Mouse (Mus musculus) neural tube, embryonic 11.5 days (tissue): Measurements from ENCODE around the gene Eif2b2. TPM values are rescaled to one million over a fixed set of nuclear protein-coding genes. Genes with fewer than 3 reads are reported as not detected.
A peak's percentile ranks its signal among the peaks of the same experiment; 100 is the strongest.

Experiments used
- ATAC-seq: fragments of 200-750 bp; cut with Nextera tagmentation; 2 replicates; pipeline ENCODE4 v1.8.0; 2017; ENCODE audit warnings: moderate number of reproducible peaks, mild to moderate bottlenecking, moderate TSS enrichment, moderate library complexity; ENCODE audit not compliant: insufficient read depth, low FRiP score, low TSS enrichment
- DNase-seq: peaks from one replicate; pipeline ENCODE4 v3.0.0-alpha.2; 2015; ENCODE audit warnings: low spot score
- H3K27ac ChIP-seq: fragments of 300-500 bp; sonication (generic); 2 replicates; pipeline ENCODE4 v1.5.1; 2014; ENCODE audit warnings: low read depth, mild to moderate bottlenecking, low read length
- H3K27me3 ChIP-seq: fragments of 300-500 bp; sonication (generic); 2 replicates; pipeline ENCODE4 v1.6.1; 2014; ENCODE audit warnings: mild to moderate bottlenecking, low read length, mixed read lengths; ENCODE audit not compliant: control insufficient read depth, insufficient read depth
- H3K36me3 ChIP-seq: fragments of 300-500 bp; sonication (generic); 2 replicates; pipeline ENCODE4 v1.6.1; 2014; ENCODE audit warnings: mild to moderate bottlenecking, low read length, moderate library complexity, mixed read lengths; ENCODE audit not compliant: control insufficient read depth, insufficient read depth
- H3K4me1 ChIP-seq: fragments of 300-500 bp; sonication (generic); 2 replicates; pipeline ENCODE4 v1.6.1; 2014; ENCODE audit warnings: low read length, mixed read lengths; ENCODE audit not compliant: control insufficient read depth, insufficient read depth
- H3K4me2 ChIP-seq: fragments of 300-500 bp; sonication (generic); 2 replicates; pipeline ENCODE4 v1.6.1; 2014; ENCODE audit warnings: low read depth, mild to moderate bottlenecking, moderate library complexity
- H3K4me3 ChIP-seq: fragments of 300-500 bp; sonication (generic); 2 replicates; pipeline ENCODE4 v1.5.1; 2014; ENCODE audit warnings: low read depth, low read length
- H3K9ac ChIP-seq: fragments of 300-500 bp; sonication (generic); 2 replicates; pipeline ENCODE4 v1.6.1; 2014; ENCODE audit warnings: mild to moderate bottlenecking, low read length
- H3K9me3 ChIP-seq: fragments of 300-500 bp; sonication (generic); 2 replicates; pipeline ENCODE4 v1.6.1; 2016; ENCODE audit warnings: low read length; ENCODE audit not compliant: control insufficient read depth
- WGBS: fragments of 180-500 bp; shearing (Covaris S2); extraction: QIAGEN DNeasy Blood & Tissue Kit; methylation state at CpG from one replicate; pipeline ENCODE4 v1.1.7; 2014; 5-methylcytosine and 5-hydroxymethylcytosine counted together
- polyA plus RNA-seq: library from polyadenylated mRNA; unstranded; fragments of >200 nt; fragmentation: Nextera tagmentation; extraction: Ambion mirVana; gene quantifications from 2 replicates; pipeline ENCODE4 v1.2.1, GENCODE M21; 2014

The Eif2b2 gene
- polyA plus RNA-seq, 1 experiment from 2014 or later: 111 TPM

DNA sequence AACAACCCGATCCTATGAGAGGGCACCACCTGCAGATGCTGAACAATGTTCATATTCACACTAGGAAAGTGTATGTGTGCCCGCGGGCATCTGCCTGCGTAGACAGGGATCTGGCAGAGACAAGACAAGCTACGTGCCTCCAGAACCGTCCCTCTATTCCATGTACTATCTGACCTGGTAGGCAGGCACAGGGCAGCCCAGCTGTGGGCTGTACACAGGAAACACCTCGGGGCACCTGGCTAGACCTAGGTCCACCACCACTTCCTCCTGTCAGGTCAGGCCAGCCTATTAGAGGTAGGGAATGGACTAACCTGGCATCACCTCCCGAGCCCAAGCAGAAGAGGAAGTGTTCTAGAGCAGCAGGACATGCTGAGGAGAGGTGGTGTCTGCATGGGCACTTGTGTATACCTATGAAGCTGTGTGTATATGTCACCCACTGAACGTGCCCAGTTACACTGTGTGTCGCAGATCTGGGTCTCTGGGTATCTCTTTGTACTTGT is 41.5 kb upstream of the Eif2b2 start, which contains the start of gene Pgf:
Gene Pgf, minus strand, starts transcription at position 51 of the 500 bp plus-strand sequence.
- Histone ChIP-seq H3K27me3 (peaks cover 13% of the 10 kb centered on the region), H3K36me3 (no peaks in the 10 kb centered on the region), H3K27ac (no peak within 1 kb of the TSS), H3K4me2 (peak within 1 kb of the TSS; percentile 40), H3K9ac (peak within 1 kb of the TSS; percentile 11), H3K4me1 (peaks cover 25% of the 10 kb centered on the region), H3K4me3 (peak within 1 kb of the TSS; percentile 17), H3K9me3 (no peaks in the 10 kb centered on the region)
- no peak for ATAC-seq
- WGBS: 77% methylated on average over 10 of the region's 10 CpGs
- no peak for DNase-seq

- Histone ChIP-seq H3K4me1 (peaks cover 25% of the 10 kb centered on the region), H3K27me3 (peaks cover 13% of the 10 kb centered on the region)
- 86% methylated on average over 2 of the region's 2 CpGs for WGBS
Measured at GRCm38 (mm10) chr12:85178294-85178693, 41.0 kb upstream of the Eif2b2 start.

GRCm38 (mm10) chr12:85181475-85182344 is 37.6 kb upstream of the Eif2b2 start:
- DNase-seq (no peak), ATAC-seq (peak; percentile 72)
- H3K4me3 ChIP-seq: no peak overlapping the region
- H3K27ac ChIP-seq: peak overlapping the region; percentile 17; the same call in 1 of the 2 replicates
- H3K4me1 ChIP-seq: peaks cover 7% of the 10 kb centered on the region
- no peaks in the 10 kb centered on the region for H3K36me3 ChIP-seq
- H3K9me3 ChIP-seq: no peaks in the 10 kb centered on the region
- H3K9ac ChIP-seq: 0 out of 2 replicates have a peak overlapping the region, but pooled peaks have one; percentile 15
- 32% methylated on average over 14 of the region's 17 CpGs for WGBS
- peaks cover 9% of the 10 kb centered on the region for H3K27me3 ChIP-seq
- H3K4me2 ChIP-seq: 0 out of 2 replicates have a peak overlapping the region, but pooled peaks have one; percentile 17

More at GRCm38 (mm10) chr12:85178294-85178693, 41.0 kb upstream of the Eif2b2 start:
- Histone ChIP-seq H3K4me3 (no peak overlapping the region), H3K9me3 (no peaks in the 10 kb centered on the region), H3K4me2 (no peak overlapping the region), H3K9ac (no peak overlapping the region), H3K27ac (no peak overlapping the region), H3K36me3 (no peaks in the 10 kb centered on the region)
- DNase-seq (no peak), ATAC-seq (no peak)

- ATAC-seq (peak; percentile 77), DNase-seq (peak; percentile 66)
- Histone ChIP-seq H3K9ac (0 out of 2 replicates have a peak overlapping the region, but pooled peaks have one; percentile 15), H3K4me1 (peaks cover 4% of the 10 kb centered on the region; the same call in 1 of the 2 replicates), H3K9me3 (no peaks in the 10 kb centered on the region), H3K36me3 (no peaks in the 10 kb centered on the region), H3K27ac (peak overlapping the region; percentile 17; the same call in 1 of the 2 replicates), H3K27me3 (peaks cover 6% of the 10 kb centered on the region; the same call in 1 of the 2 replicates), H3K4me3 (no peak overlapping the region), H3K4me2 (0 out of 2 replicates have a peak overlapping the region, but pooled peaks have one; percentile 17)
- 5% methylated on average over 8 of the region's 8 CpGs for WGBS
Measured at GRCm38 (mm10) chr12:85182345-85182643, 37.0 kb upstream of the Eif2b2 start.

- no peak overlapping the region for H3K4me3 ChIP-seq
- no peaks in the 10 kb centered on the region for H3K9me3 ChIP-seq
- H3K9ac ChIP-seq: no peak overlapping the region; the same call in 1 of the 2 replicates
- H3K36me3 ChIP-seq: no peaks in the 10 kb centered on the region
- ATAC-seq (no peak), DNase-seq (no peak)
- H3K27me3 ChIP-seq: peaks cover 4% of the 10 kb centered on the region; the same call in 1 of the 2 replicates
- no peak overlapping the region for H3K4me2 ChIP-seq
- WGBS: 74% methylated on average over 5 of the region's 5 CpGs
- H3K4me1 ChIP-seq: no peaks in the 10 kb centered on the region; the same call in 1 of the 2 replicates
- H3K27ac ChIP-seq: no peak overlapping the region
Measured at GRCm38 (mm10) chr12:85182898-85183297, 36.4 kb upstream of the Eif2b2 start.

GRCm38 (mm10) chr12:85184118-85184517 is 35.2 kb upstream of the Eif2b2 start:
- Histone ChIP-seq H3K9ac (no peak overlapping the region), H3K4me2 (no peak overlapping the region), H3K27me3 (no peaks in the 10 kb centered on the region), H3K27ac (no peak overlapping the region), H3K9me3 (no peaks in the 10 kb centered on the region), H3K36me3 (no peaks in the 10 kb centered on the region), H3K4me3 (no peak overlapping the region), H3K4me1 (no peaks in the 10 kb centered on the region; the same call in 1 of the 2 replicates)
- ATAC-seq (no peak), DNase-seq (no peak)
- 70% methylated on average over 5 of the region's 5 CpGs for WGBS

- Histone ChIP-seq H3K4me1 (no peaks in the 10 kb centered on the region; the same call in 1 of the 2 replicates), H3K4me2 (no peak overlapping the region), H3K27ac (no peak overlapping the region), H3K9me3 (no peaks in the 10 kb centered on the region), H3K9ac (no peak overlapping the region), H3K4me3 (no peak overlapping the region), H3K36me3 (no peaks in the 10 kb centered on the region), H3K27me3 (no peaks in the 10 kb centered on the region)
- 77% methylated on average over 8 of the region's 8 CpGs for WGBS
- ATAC-seq (no peak), DNase-seq (no peak)
Measured at GRCm38 (mm10) chr12:85185810-85186209, 33.5 kb upstream of the Eif2b2 start.

GRCm38 (mm10) chr12:85186361-85186760 is 32.9 kb upstream of the Eif2b2 start:
- Histone ChIP-seq H3K9me3 (no peaks in the 10 kb centered on the region), H3K36me3 (no peaks in the 10 kb centered on the region), H3K4me3 (no peak overlapping the region), H3K4me2 (no peak overlapping the region), H3K9ac (no peak overlapping the region), H3K27ac (no peak overlapping the region), H3K4me1 (no peaks in the 10 kb centered on the region; the same call in 1 of the 2 replicates), H3K27me3 (no peaks in the 10 kb centered on the region)
- DNase-seq (no peak), ATAC-seq (no peak)
- 52% methylated on average over 7 of the region's 7 CpGs for WGBS
